Mouse (Mus musculus) liver, embryonic 11.5 days (tissue): ENCODE measurements around the gene Cyp27b1. TPM values are rescaled to one million over a fixed set of nuclear protein-coding genes. Genes with fewer than 3 reads are reported as not detected.
A peak's percentile ranks its signal among the peaks of the same experiment; 100 is the strongest.
"Not testable (repeated sequence)": the region's sequence is repeated elsewhere in the genome, so short reads cannot be mapped to it uniquely, and the experiment has no call there.

Experiments
- ATAC-seq: fragments of 200-750 bp; cut with Nextera tagmentation; replicated peaks from 2 replicates; pipeline ENCODE4 v1.8.0; 2017; ENCODE audit warnings: moderate number of reproducible peaks, mild to moderate bottlenecking, moderate TSS enrichment, moderate library complexity; ENCODE audit not compliant: low FRiP score
- DNase-seq: peaks from one replicate; pipeline ENCODE4 v3.0.0-alpha.2; 2017; ENCODE audit warnings: low spot score
- H3K27ac ChIP-seq: fragments of 300-500 bp; sonication (generic); 2 replicates; pipeline ENCODE4 v1.5.1; 2014; ENCODE audit warnings: mild to moderate bottlenecking, low read depth, low read length, control low read depth
- H3K27me3 ChIP-seq: fragments of 300-500 bp; sonication (generic); replicated peaks from 2 replicates; pipeline ENCODE4 v1.6.1; 2014; ENCODE audit warnings: low read length, mixed read lengths; ENCODE audit not compliant: control insufficient read depth, insufficient read depth
- H3K36me3 ChIP-seq: fragments of 300-500 bp; sonication (generic); 2 replicates; pipeline ENCODE4 v1.6.1; 2014; ENCODE audit warnings: mild to moderate bottlenecking, low read length, moderate library complexity, mixed read lengths; ENCODE audit not compliant: control insufficient read depth, insufficient read depth
- H3K4me1 ChIP-seq: fragments of 300-500 bp; sonication (generic); replicated peaks from 2 replicates; pipeline ENCODE4 v1.6.1; 2014; ENCODE audit warnings: low read length, mixed read lengths; ENCODE audit not compliant: control insufficient read depth, insufficient read depth
- H3K4me2 ChIP-seq: fragments of 300-500 bp; sonication (generic); 2 replicates; pipeline ENCODE4 v1.6.1; 2014; ENCODE audit warnings: mild to moderate bottlenecking, control low read depth, moderate library complexity
- H3K4me3 ChIP-seq: fragments of 300-500 bp; sonication (generic); 2 replicates; pipeline ENCODE4 v1.5.1; 2014; ENCODE audit warnings: low read depth, low read length, control low read depth
- H3K9ac ChIP-seq: fragments of 300-500 bp; sonication (generic); 2 replicates; pipeline ENCODE4 v1.6.1; 2014; ENCODE audit warnings: low read depth, low read length, control low read depth
- H3K9me3 ChIP-seq: fragments of 300-500 bp; sonication (generic); 2 replicates; pipeline ENCODE4 v1.6.1; 2016; ENCODE audit warnings: low read length, inconsistent platforms, mixed read lengths; ENCODE audit not compliant: control insufficient read depth
- WGBS: fragments of 180-500 bp; shearing (Covaris S2); extraction: QIAGEN DNeasy Blood & Tissue Kit; methylation state at CpG from one replicate; pipeline ENCODE4 v1.1.7; 2014; 5-methylcytosine and 5-hydroxymethylcytosine counted together
- polyA plus RNA-seq: library from polyadenylated mRNA; unstranded; fragments of >200 nt; fragmentation: Nextera tagmentation; extraction: Ambion mirVana; gene quantifications from 2 replicates; pipeline ENCODE4 v1.2.1, GENCODE M21; 2014

Cyp27b1 gene
- polyA plus RNA-seq, 1 experiment from 2014 or later, result not detected

- H3K4me2 ChIP-seq, result peak overlapping the region; percentile 96
- H3K36me3 ChIP-seq, result peaks cover 18% of the 10 kb centered on the region
- H3K27me3 ChIP-seq, result peaks cover 2% of the 10 kb centered on the region; the same call in 1 of the 2 replicates
- DNase-seq (no peak), ATAC-seq (no peak)
- peaks cover 21% of the 10 kb centered on the region for H3K4me1 ChIP-seq
- H3K9ac ChIP-seq, result peak overlapping the region; percentile 69
- no peak overlapping the region for H3K27ac ChIP-seq
- H3K9me3 ChIP-seq, result no peaks in the 10 kb centered on the region
- 60% methylated on average over 9 of the region's 9 CpGs for WGBS
- peak overlapping the region; percentile 80 for H3K4me3 ChIP-seq
Observed at GRCm38 (mm10) chr10:127071203-127071602, 23.2 kb downstream of the Cyp27b1 start.

DNA sequence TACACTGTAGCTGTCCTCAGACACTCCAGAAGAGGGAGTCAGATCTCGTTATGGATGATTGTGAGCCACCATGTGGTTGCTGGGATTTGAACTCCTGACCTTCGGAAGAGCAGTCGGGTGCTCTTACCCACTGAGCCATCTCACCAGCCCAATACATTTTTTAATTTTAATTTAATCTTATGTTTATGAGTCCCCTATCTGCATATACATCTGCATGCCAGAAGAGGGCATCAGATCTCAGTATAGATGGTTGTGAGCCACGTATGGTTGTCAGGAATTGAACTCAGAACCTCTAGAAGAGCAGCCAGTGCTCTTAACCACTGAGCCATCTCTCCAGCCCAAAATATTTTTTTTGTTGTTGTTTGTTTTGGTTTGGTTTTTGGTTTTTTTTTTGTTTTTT is 24.2 kb downstream of the Cyp27b1 start:
- H3K4me3 ChIP-seq, H3K9ac ChIP-seq, H3K9me3 ChIP-seq, ATAC-seq, DNase-seq, H3K4me2 ChIP-seq, H3K27me3 ChIP-seq, H3K27ac ChIP-seq, H3K36me3 ChIP-seq: not testable (repeated sequence)
- WGBS, result 85% methylated on average over 4 of the region's 4 CpGs
- peaks cover 22% of the 10 kb centered on the region for H3K4me1 ChIP-seq

DNA sequence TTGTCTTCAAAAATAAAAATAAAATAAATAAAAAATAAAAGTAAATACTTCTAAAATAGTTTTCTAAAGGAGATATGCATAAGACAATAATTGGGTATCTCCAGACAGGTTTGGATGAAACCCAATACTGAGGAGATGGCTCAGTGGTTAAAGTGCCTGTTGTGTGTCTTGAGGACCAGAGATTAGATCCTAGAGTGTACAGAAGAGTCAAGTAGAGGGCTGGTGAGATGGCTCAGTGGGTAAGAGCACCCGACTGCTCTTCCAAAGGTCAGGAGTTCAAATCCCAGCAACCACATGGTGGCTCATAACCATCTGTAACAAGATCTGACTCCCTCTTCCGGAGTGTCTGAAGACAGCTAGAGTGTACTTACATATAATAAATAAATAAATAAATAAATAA is 24.9 kb downstream of the Cyp27b1 start:
- DNase-seq, ATAC-seq, H3K4me3 ChIP-seq, H3K27ac ChIP-seq, H3K9ac ChIP-seq, H3K36me3 ChIP-seq, H3K9me3 ChIP-seq, H3K4me2 ChIP-seq: not testable (repeated sequence)
- 66% methylated on average over 2 of the region's 2 CpGs for WGBS
- H3K4me1 ChIP-seq, result peaks cover 24% of the 10 kb centered on the region
- H3K27me3 ChIP-seq, result peaks cover 11% of the 10 kb centered on the region

GRCm38 (mm10) chr10:127073981-127074380 is 25.9 kb downstream of the Cyp27b1 start:
- peaks cover 21% of the 10 kb centered on the region for H3K27me3 ChIP-seq
- ATAC-seq, result no peak
- H3K4me2 ChIP-seq, result no peak overlapping the region
- no peak for DNase-seq
- no peak overlapping the region for H3K9ac ChIP-seq
- WGBS, result 98% methylated on average over 1 of the region's 1 CpGs
- H3K4me1 ChIP-seq, result peaks cover 21% of the 10 kb centered on the region
- H3K9me3 ChIP-seq, result no peaks in the 10 kb centered on the region
- H3K27ac ChIP-seq, result no peak overlapping the region
- H3K4me3 ChIP-seq, result no peak overlapping the region
- no peaks in the 10 kb centered on the region for H3K36me3 ChIP-seq

DNA sequence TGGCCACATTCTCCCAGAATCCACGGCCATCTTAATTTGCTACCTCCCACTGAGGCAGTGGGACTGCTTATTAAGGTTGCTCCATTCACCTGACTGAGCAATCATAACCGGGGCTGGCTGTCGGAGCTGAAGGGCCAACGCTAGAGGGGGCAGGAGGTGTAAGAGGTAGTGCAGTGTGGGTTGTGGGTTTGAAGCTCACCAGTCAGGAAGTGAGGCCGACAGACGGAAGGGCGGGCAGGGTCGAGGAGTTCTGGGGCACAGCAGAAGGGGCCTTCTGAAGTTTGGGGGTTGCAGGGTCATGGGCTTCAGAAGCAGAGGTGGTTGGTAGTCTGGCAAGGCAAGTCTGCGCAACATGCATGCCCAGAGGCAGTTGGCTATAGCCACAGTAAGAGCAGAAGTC is 27.0 kb downstream of the Cyp27b1 start, which contains the start of gene Agap2:
Gene Agap2 (plus strand): TSS at position 205 of the 400 bp plus-strand sequence.
- Histone ChIP-seq H3K27ac (no peak within 1 kb of the TSS), H3K9ac (peak within 1 kb of the TSS; percentile 53; the same call in 1 of the 2 replicates), H3K4me1 (peaks cover 21% of the 10 kb centered on the region), H3K4me2 (peak within 1 kb of the TSS; percentile 56), H3K36me3 (no peaks in the 10 kb centered on the region), H3K27me3 (peaks cover 32% of the 10 kb centered on the region), H3K9me3 (no peaks in the 10 kb centered on the region), H3K4me3 (peak within 1 kb of the TSS; percentile 38)
- no peak for DNase-seq
- ATAC-seq, result no peak; the same call in 1 of the 2 replicates
- 34% methylated on average over 9 of the region's 9 CpGs for WGBS

- 42% methylated on average over 8 of the region's 8 CpGs for WGBS
Observed at GRCm38 (mm10) chr10:127075651-127076050, 27.6 kb downstream of the Cyp27b1 start.

GRCm38 (mm10) chr10:127076082-127076481 is 28.0 kb downstream of the Cyp27b1 start:
- no peaks in the 10 kb centered on the region for H3K9me3 ChIP-seq
- peaks cover 25% of the 10 kb centered on the region for H3K4me1 ChIP-seq
- H3K4me3 ChIP-seq, result peak overlapping the region; percentile 15; the same call in 1 of the 2 replicates
- peaks cover 42% of the 10 kb centered on the region for H3K27me3 ChIP-seq
- no peaks in the 10 kb centered on the region for H3K36me3 ChIP-seq
- no peak for ATAC-seq
- no peak overlapping the region for H3K9ac ChIP-seq
- no peak overlapping the region for H3K27ac ChIP-seq
- 42% methylated on average over 4 of the region's 4 CpGs for WGBS
- peak overlapping the region; percentile 56 for H3K4me2 ChIP-seq
- no peak for DNase-seq

More at GRCm38 (mm10) chr10:127075651-127076050, 27.6 kb downstream of the Cyp27b1 start:
- peaks cover 23% of the 10 kb centered on the region for H3K4me1 ChIP-seq
- H3K4me3 ChIP-seq, result peak overlapping the region; percentile 38
- peak overlapping the region; percentile 56 for H3K4me2 ChIP-seq
- H3K27me3 ChIP-seq, result peaks cover 37% of the 10 kb centered on the region
- ATAC-seq (no peak), DNase-seq (no peak)
- H3K9me3 ChIP-seq, result no peaks in the 10 kb centered on the region
- H3K9ac ChIP-seq, result peak overlapping the region; percentile 53; the same call in 1 of the 2 replicates
- no peak overlapping the region for H3K27ac ChIP-seq
- H3K36me3 ChIP-seq, result no peaks in the 10 kb centered on the region

- 28% methylated on average over 10 of the region's 10 CpGs for WGBS
- H3K27me3 ChIP-seq, result peaks cover 56% of the 10 kb centered on the region
Observed at GRCm38 (mm10) chr10:127077515-127077914, 29.5 kb downstream of the Cyp27b1 start.

GRCm38 (mm10) chr10:127078001-127078676 is 30.1 kb downstream of the Cyp27b1 start:
- Histone ChIP-seq H3K36me3 (no peaks in the 10 kb centered on the region), H3K27ac (no peak overlapping the region), H3K27me3 (peaks cover 60% of the 10 kb centered on the region), H3K9me3 (no peaks in the 10 kb centered on the region), H3K4me2 (peak overlapping the region; percentile 77), H3K4me3 (peak overlapping the region; percentile 56), H3K9ac (no peak overlapping the region), H3K4me1 (peaks cover 29% of the 10 kb centered on the region)
- ATAC-seq (no peak), DNase-seq (no peak)
- WGBS, result 29% methylated on average over 12 of the region's 12 CpGs

More at GRCm38 (mm10) chr10:127077515-127077914, 29.5 kb downstream of the Cyp27b1 start:
- ATAC-seq, result no peak
- no peak for DNase-seq
- no peaks in the 10 kb centered on the region for H3K36me3 ChIP-seq
- H3K4me1 ChIP-seq, result peaks cover 29% of the 10 kb centered on the region
- H3K9me3 ChIP-seq, result no peaks in the 10 kb centered on the region
- no peak overlapping the region for H3K4me2 ChIP-seq
- peak overlapping the region; percentile 56; the same call in 1 of the 2 replicates for H3K4me3 ChIP-seq
- H3K27ac ChIP-seq, result no peak overlapping the region
- no peak overlapping the region for H3K9ac ChIP-seq
